Mouse (Mus musculus): ENCODE measurements at regions not wholly inside any gene's neighbourhood (a gene's known extent, or its start where the extent isn't known, plus 50 kb on each side); places are given as distances from the start of the nearest gene placed in this dataset.

- TF ChIP-seq CTCF (IDR thresholded peaks at IDR 0.05; ENCODE audit: borderline replicate concordance, insufficient read depth, low read length), result no peak
- TF ChIP-seq POLR2A (IDR thresholded peaks at IDR 0.05; ENCODE audit: low read depth, low read length), result no peak
Observed at GRCm38 (mm10) chr4:96969199-96969598, 184.2 kb upstream of the Gm12695 start.

Data from embryonic fibroblast, embryonic 13.5 days (primary cell).